Mouse (Mus musculus) 416B (cell line): ENCODE measurements around the gene Brca1.
"Not testable (repeated sequence)": the region's sequence is repeated elsewhere in the genome, so short reads cannot be mapped to it uniquely, and the experiment has no call there.

Source experiments
- DNase-seq: peaks from one replicate; pipeline ENCODE4 v3.0.0; 2011; ENCODE audit warnings: low read depth

Gene Brca1

GRCm38 (mm10) chr11:101551751-101552475 lies at the start of gene Brca1, which contains the start of gene Nbr1:
TSS of gene Brca1 (minus strand) at chr11:101551955.
TSS of gene Nbr1 (plus strand) at chr11:101552149.
- peak; percentile 100 for DNase-seq

GRCm38 (mm10) chr11:101599156-101599555 lies 47.4 kb upstream of the Brca1 start, which contains the start of gene Gm11634:
TSS of gene Gm11634 (minus strand) at chr11:101599256.
- no peak for DNase-seq

- no peak for DNase-seq
Observed at GRCm38 (mm10) chr11:101589989-101590624, 38.4 kb upstream of the Brca1 start.

GRCm38 (mm10) chr11:101589444-101589843 lies 37.7 kb upstream of the Brca1 start:
- DNase-seq = peak; percentile 81

- DNase-seq = no peak
Observed at GRCm38 (mm10) chr11:101588868-101589267, 37.1 kb upstream of the Brca1 start.

- peak; percentile 63 for DNase-seq
Observed at GRCm38 (mm10) chr11:101587676-101588075, 35.9 kb upstream of the Brca1 start.

- DNase-seq = no peak
Observed at GRCm38 (mm10) chr11:101585805-101586204, 34.0 kb upstream of the Brca1 start.

- DNase-seq = not testable (repeated sequence)
Observed at GRCm38 (mm10) chr11:101585031-101585430, 33.3 kb upstream of the Brca1 start.

GRCm38 (mm10) chr11:101583205-101583604 lies 31.4 kb upstream of the Brca1 start:
- no peak for DNase-seq

GRCm38 (mm10) chr11:101582054-101583035 lies 30.6 kb upstream of the Brca1 start, which contains the start of gene Tmem106a:
TSS of gene Tmem106a (plus strand) at chr11:101582242.
- DNase-seq = peak; percentile 84

GRCm38 (mm10) chr11:101581081-101581764 lies 29.5 kb upstream of the Brca1 start:
- no peak for DNase-seq

- DNase-seq = no peak
Observed at GRCm38 (mm10) chr11:101576116-101576515, 24.4 kb upstream of the Brca1 start.

- no peak for DNase-seq
Observed at GRCm38 (mm10) chr11:101568421-101568820, 16.7 kb upstream of the Brca1 start.

GRCm38 (mm10) chr11:101562391-101562790 lies 10.6 kb upstream of the Brca1 start:
- DNase-seq = peak; percentile 92

- DNase-seq = no peak
Observed at GRCm38 (mm10) chr11:101556954-101557353, 5.2 kb upstream of the Brca1 start.

- no peak for DNase-seq
Observed at GRCm38 (mm10) chr11:101556541-101556940, 4.8 kb upstream of the Brca1 start.

GRCm38 (mm10) chr11:101553354-101553930 lies 1.7 kb upstream of the Brca1 start:
- DNase-seq = peak; percentile 58

GRCm38 (mm10) chr11:101552476-101553300 lies 933 bp upstream of the Brca1 start:
- peak; percentile 100 for DNase-seq

- DNase-seq = no peak
Observed at GRCm38 (mm10) chr11:101548526-101548925, 3.2 kb downstream of the Brca1 start.

- no peak for DNase-seq
Observed at GRCm38 (mm10) chr11:101544132-101544531, 7.6 kb downstream of the Brca1 start.
